Mouse (Mus musculus): ENCODE measurements around the gene Chad.

The Chad gene

DNA sequence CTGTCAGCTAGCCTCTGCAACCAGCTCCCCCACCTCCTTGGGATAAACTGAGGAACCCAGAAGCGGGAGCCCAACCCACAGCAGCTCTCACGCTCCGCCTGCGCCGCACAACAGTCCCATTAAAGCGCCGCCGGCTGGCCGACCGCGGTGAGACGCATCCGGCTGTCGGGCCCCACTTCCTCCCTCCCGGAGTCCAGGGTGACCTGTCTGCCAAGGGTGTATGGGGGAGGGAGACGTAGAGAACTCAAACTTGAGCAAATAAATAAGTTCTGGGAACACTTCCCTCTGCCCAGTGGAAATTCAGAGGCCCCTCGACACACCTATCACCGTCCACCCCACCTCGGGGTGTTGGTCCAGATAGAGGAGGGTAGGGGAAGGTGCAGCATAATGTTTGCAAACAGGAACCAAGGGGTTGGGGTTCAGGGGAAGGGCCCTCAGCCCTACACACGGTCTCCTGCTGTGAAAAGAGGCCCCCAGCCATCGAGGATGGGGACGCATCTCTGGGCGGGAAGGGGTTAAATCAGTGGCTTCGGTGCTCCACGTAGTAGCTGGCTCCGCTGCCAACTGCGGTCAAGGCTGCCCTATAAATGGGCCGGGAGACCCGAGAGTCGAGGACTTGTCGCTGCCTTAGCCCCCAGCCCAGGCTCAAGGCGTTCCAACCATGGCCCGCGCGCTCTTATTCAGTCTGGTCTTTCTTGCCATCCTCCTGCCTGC lies at the start of gene Chad:
Chad (plus strand) TSS at position 611 of the 714 bp plus-strand sequence.
- in situ Hi-C loops (cut with MboI, MseI) = no loop called here

DNA sequence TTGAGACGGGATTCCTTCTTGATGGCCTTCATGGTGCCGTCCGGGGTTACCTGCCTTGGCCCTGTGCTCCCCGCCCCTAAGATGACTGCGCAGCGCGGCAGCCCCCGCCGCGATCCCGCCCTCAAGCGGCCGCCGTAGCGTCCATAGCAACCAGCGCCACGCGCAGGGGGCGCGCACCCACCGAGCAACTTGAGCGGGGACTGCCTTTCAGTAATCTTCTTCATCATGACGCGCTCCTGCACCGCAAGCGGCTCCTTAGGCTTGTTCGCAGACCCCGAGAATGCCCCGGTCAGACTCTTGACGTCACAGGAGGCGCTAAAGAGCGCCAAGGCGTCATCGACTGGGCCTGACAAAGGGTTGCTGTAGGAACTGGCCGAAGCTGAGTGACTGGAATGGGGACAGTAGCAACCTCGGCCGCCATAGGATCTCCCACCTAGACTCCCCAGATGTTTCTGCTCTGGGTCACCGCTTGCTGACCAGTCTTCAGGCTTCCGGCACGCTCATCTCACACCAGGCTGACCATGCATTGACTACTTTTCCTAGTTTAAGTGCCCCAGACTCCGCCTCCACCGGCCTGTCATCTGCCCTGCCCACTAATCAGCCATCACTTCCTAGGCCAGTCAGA lies 43.5 kb upstream of the Chad start, which contains the start of gene Mycbpap:
Mycbpap (minus strand) TSS at position 524 of the 625 bp plus-strand sequence.
- in situ Hi-C loops (cut with MboI, MseI) = no loop called here

DNA sequence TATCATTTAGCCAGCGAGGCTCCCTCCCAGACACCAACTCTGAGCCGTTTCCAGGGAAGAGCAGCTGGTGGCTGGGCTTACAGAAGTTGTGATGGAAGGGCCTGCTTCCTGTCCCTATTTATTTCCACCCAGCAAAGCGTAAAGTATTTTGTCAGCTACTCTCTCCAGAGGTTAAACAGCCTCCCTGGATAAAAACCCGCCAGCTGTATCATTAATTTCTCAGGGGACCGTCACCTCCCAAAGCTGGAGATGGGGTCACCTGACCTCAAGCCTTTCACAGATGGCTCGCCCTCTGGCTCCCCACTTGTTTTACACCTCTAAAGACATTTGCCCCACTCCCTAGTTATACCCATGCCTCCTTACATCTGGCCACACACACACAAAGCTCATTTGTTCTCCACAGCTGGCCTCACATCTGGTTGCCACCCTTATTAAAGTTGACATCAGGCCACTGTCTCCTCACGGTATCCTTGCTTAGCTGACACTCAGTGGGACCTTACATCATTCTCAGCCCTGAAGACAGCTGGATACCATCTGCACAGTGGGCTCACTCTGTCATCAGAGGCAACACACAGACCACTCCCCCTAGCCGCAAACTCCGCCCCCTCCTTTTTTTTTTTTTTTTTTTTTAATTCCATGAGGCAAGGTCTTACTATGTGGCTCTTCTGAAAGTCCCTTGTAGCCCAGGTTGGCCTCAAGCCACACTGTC lies 38.5 kb upstream of the Chad start:
- in situ Hi-C loops (cut with MboI, MseI) = no loop called here

- in situ Hi-C loops (cut with MboI, MseI) = no loop called here
These were observed 36.0 kb upstream of the Chad start for GRCm38 (mm10) chr11:94528879-94529278.

GRCm38 (mm10) chr11:94533171-94533570 lies 31.7 kb upstream of the Chad start:
- in situ Hi-C loops (cut with MboI, MseI) = no loop called here

GRCm38 (mm10) chr11:94538733-94539292 lies 26.0 kb upstream of the Chad start:
- in situ Hi-C loops (cut with MboI, MseI) = no loop called here

GRCm38 (mm10) chr11:94539761-94540160 lies 25.1 kb upstream of the Chad start:
- in situ Hi-C loops (cut with MboI, MseI) = no loop called here

DNA sequence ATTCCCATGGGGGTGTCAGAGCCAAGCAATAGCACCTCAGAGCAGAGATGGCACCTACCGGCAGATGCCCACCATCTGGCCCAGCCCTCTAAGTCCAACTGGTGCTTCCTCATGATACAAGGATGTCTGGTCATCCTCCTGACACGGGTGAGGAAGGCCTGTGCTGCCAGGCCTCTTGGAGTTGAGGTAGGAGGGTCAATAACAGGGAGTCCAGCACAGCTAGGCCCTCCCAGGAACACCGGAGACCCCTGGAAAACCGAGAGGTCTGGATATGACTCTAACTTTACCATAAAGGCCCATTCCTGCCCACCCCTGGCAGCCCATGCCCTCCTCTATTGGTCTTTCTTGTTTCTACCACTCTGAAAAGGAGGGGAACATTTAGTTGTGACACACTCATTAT lies 22.4 kb upstream of the Chad start:
- in situ Hi-C loops (cut with MboI, MseI) = no loop called here

DNA sequence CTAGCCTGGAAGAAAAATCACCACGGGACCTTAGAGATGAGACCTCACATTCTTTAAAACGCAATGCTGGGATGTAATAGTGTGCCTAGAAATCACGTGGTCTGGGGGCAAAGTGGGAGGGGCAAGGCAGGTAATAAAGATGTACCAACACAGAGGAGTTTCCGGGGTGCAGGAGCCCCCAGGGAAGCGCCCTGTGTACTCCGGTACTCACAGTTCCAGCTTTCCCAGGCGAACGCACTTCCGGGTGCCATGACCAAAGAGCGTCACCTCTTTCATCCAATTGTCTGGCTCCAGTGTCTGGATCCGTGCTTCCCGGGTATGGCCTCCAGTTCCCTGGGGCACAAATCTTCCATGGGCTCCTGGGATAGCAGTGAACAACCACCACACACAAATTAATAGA lies 21.5 kb upstream of the Chad start:
- in situ Hi-C loops (cut with MboI, MseI) = no loop called here

DNA sequence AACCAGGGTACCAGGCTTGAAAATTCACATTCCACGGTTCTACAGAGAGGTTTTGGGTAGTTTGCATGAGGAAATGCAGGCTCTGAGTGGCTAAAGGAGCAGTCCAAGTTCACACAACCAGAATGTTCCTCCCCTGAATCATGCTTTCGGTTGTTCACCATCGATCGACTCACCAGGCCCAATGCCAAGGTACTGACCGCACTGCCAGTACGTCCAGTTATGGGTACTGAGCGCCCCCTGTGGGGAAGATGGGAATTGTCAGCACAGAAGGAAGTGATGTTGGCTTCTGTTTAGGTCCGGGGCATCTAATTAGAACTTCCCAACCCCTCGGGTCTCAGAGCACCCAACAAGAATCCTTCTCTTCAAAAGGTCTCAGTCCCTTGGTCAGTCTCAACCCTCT lies 20.9 kb upstream of the Chad start:
- in situ Hi-C loops (cut with MboI, MseI) = no loop called here

GRCm38 (mm10) chr11:94544422-94544821 lies 20.4 kb upstream of the Chad start:
- in situ Hi-C loops (cut with MboI, MseI) = no loop called here

- in situ Hi-C loops (cut with MboI, MseI) = no loop called here
These were observed 18.5 kb upstream of the Chad start for GRCm38 (mm10) chr11:94546381-94546780.

GRCm38 (mm10) chr11:94547271-94547670 lies 17.6 kb upstream of the Chad start:
- in situ Hi-C loops (cut with MboI, MseI) = no loop called here

- in situ Hi-C loops (cut with MboI, MseI) = no loop called here
These were observed 16.6 kb upstream of the Chad start for GRCm38 (mm10) chr11:94548041-94548784.

GRCm38 (mm10) chr11:94548888-94549690 lies 15.8 kb upstream of the Chad start, which contains the start of gene Rsad1:
Rsad1 (minus strand) TSS chr11:94549255.
- in situ Hi-C loops (cut with MboI, MseI) = no loop called here

DNA sequence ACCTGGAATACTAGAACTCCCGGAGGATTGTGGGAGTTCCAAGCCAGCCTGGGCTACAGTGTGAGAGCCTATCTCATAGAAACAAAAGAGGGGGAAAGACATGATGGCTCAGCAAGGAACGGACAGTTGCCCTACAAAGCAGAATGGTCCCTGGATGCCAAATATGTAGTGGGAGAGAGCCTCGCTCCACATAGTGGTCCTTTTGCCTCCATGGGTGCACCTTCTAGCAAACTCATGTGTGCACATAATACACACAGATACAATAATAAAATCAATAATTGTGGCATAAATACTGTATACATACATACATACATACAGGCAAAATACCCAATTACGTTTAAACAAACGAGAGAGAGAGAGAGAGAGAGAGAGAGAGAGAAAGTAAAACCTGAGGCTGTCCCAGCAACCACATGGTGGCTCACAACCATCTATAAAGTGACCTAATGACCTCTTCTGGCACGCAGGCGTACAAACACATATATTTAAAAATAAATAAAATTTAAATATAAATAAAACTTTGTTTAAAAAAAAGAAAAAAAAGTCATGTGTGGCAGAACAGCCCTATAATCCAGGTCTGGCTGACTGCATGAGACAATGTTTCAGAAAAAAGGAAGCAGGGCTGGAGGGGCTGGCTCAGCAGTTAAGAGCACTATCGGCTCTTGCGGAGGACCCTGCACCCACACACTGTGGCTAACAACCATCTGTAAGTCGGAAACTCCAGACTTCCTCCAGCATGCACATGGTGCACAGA lies 15.0 kb upstream of the Chad start:
- in situ Hi-C loops (cut with MboI, MseI) = no loop called here

DNA sequence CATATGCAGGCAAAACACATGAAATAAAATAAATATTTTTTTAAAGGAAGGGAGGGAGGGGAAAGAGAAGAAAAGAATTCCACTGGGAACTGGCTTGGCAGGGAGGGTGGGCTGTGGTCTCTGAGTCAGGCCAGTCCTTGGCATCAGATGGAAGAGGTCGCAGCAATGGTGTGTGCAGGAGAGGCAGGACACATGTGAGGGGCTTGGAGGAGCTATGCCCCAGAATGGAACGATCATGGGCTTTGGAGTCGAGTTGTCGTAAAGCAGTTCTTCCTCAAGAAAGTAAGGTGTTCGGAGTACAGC lies 14.5 kb upstream of the Chad start:
- in situ Hi-C loops (cut with MboI, MseI) = no loop called here

DNA sequence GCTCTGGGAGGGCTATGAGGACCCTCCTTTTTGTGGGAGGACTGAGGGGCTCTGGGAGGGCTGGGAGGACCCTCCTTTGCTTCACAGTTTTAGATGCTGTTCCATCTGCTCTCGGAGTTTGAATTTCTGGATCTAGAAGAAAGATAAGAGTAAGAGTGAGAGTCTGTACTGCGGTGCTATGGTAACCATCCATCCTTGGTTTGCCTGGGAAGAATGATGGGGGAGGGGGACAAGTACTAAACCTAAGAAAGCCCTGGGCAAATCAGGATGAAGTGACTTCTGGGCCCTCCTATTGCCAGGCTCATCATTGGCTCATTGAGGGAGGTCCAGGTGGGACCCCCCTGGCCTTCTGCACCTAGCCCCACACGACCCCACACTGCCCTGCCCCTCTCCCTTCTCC lies 6.6 kb upstream of the Chad start:
- in situ Hi-C loops (cut with MboI, MseI) = no loop called here

DNA sequence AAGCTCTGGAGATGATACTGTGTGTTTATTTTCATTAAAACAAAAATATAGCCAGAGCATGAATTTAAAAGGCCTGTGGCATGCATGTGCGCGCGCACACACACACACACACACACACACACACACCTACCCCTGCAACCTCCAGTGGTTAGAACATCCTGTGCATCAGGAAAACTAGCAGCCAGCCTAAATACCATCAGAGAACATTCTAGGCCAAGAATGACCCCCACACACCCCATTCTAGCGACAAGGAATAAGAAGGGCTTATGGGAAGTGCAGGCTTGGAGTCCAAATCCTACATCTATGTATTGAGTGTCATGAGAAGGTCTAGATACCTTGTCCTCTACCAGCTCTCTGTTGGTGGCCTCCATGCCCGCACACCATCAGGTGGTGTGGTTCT lies 1.5 kb upstream of the Chad start:
- in situ Hi-C loops (cut with MboI, MseI) = no loop called here

DNA sequence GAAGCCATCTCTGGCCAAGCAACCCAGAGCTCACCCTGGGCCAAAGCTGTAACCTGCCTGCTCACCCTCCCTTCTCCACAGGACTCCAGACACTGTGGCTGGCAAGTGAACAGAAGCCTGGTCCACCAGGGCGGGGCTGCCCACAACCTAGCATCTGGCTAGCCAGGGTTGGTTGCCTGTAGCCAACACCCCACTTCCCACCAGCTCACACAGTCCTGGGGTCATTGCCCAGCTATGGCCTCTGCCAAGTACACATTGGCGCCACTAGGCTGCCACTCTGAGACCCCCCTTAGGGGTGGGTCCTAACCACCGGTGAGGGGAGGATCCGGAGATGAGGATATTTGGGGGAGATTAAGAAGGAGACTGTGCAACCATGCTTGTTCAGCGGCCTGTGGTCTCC lies 1.0 kb upstream of the Chad start:
- in situ Hi-C loops (cut with MboI, MseI) = no loop called here
